Mouse (Mus musculus) lung, postnatal 4 days (tissue): Measurements from ENCODE around the gene Eml6.

Experiments
- DNase-seq, 2 experiments: peaks; one replicate each; pipeline ENCODE4 v3.0.0; 2021

The Eml6 gene

DNA sequence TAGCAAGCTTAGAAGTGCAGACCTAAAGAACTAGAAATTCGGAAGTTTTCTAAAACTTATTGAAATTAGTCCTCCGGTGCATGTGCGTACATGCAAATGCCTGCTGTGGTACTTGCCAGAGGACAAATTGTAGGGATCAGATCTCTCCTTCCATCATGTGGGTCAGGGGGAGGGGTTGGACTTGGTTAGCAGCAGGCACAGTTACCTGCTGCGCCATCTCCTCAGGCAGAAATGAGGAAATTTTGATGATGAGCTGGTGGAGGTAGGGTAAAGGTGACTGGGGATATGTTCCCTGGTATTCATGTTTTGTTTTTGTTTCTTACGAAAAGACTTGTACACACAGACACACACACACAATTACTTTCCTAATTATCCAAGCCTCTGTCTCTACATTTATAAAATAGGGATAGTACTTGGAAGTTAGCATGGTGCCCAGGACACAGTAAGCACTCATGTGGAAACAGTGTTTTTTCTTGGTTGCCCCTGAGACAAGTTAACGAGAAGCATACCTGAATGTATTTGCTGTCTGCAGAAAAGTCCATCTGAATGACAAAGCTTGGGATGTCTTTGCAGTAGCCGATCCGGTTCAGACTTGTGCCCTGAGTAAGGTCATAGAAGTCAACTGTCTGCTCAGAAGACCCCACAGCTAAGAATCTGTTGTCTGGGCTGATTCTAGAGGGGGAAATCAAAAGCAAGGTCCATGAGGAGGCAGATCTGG is 276.9 kb downstream of the Eml6 start:
- no peak for DNase-seq

DNA sequence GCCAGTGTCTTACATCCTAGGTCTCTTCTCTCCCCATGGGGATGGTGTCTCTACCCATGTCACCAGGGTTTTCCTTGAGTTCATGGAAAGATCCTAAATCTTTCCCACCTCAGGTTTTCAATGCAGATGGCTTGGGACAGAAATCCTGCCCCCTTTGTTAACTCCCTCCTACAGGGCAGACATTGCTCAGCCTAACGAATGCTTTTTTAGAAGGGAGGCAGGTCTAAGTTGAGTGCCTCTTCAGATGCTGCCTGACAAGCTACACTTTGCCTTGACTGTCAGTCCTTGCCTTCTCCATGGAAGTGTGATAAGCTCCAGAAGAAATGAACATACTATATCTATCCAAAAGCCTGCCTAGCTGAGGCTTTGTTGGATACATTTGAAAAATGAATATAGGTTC is 278.0 kb downstream of the Eml6 start:
- no peak for DNase-seq

DNA sequence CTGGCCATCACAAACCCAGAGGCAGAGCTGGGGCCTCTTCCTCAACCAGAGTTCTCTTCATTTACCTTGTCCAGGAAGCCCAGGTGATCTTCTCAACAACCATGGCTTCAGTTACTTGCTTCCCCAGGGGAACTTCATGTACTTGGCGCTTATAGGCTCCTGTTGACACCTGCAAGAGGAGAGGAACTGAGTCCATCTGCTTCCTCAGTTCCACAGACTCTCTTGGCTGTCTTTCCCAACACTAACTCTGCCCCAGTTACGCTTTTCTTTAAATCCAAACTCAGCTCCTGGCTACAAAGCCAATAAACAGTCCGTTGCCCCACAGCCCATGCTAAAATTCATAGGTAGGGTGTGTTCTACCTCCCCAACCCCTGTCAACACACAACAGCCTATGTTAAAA is 278.5 kb downstream of the Eml6 start:
- no peak for DNase-seq

DNA sequence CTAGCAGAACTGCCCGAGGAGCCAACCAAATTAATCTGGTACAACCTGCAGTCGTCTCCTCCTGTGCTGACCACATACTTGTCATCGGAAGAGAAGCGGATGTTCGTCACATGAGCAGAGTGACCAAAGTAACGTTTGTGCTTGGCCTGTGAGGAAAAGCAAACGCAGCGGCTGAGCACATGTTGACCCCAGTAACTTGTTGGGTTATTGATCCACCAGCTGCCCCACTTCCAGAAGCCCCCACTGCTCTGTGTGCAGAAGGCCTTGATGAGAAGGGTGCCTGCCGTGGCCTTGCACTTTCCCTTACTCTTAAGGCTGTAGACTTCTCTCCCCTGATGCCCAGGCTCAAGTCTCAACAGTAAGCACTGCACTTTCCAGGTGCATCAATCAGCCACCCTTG is 279.6 kb downstream of the Eml6 start:
- no peak for DNase-seq

DNA sequence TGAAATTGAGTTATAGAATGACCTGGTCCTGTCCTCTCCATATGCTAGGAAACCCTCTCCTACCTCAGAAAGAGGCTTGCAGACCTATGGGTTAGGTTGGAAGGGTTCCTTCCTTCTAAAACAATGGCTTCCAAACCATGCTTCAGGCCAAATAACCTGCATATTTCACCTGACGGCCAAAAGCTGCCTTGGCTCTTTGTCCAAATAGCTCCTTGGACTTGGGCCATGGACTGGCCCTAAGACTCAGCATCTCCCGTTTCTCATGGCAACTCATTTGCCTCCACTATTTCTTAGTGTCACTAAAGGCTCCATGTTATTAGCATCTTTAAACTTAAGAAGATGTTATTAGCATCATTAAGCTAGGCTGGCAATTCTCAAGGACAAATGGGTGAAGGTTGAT is 280.3 kb downstream of the Eml6 start:
- DNase-seq, result no peak

DNA sequence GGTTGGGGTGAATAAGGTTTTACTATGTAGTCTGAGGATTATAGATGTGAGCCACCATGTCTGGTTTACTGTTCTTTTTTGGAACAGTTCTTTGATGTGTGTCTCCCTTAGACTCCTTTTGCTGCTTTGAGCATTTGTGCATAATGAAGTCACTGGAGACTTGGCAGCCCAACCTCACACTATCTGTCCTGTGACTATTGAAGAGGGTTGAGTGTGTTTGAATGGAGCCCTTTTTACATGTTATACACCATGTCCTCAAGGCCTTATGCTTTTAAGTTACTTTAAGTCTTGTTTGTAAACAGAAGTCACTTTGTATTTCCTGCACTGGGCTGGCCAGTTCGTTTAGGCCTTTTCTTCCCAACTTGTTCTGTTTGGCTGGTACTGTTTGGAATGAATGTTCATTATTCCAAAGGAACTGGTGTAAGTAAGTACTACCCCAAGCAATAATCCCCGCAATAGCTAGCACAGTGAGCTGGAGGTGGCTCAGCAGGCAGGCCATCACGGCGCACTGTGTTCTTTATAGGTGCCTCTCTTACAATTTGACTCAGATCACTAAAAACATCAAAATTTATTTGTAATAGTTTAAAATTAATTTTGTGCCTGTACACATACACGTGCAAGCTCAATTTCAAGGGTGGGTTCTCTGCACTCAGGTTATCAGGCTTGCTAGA is 280.9 kb downstream of the Eml6 start:
- no peak for DNase-seq

DNA sequence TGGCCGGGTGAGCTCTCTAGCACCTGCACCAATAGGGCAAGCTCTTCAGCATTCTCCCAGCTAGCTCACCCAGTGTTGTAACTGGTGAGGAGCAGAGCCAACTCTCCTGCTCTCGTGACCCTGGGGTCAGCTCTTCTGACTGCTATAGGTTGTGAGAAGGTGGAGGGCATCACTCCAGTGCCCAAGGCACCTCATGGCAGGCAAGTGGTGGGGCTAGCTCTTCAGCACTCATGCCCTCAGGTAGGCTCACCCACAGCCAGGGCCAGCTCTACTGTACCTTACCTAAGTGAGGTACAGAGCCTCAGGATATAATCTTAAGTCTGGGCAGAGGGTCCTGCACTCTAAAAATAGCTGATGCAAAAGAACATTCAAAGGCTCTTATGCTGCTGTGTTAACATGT is 286.1 kb downstream of the Eml6 start:
- no peak for DNase-seq

DNA sequence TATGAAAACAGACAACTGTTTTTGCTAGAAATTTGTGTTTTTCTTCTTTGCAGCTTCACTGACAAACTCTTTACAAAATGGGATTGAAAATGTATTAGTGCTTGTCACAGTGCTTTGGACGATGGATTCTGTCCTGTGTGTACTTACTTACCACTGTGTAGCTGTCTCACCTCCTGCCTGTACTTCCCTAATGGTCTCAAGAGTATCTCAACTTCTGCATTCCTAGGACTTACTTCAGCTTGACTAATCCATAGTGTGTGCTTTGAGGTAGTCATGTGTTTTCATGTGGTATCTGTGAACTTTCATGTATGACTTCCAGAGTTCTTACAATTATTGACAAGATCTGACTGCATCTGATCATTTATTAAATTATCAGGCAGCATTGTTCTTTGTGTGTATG is 297.9 kb downstream of the Eml6 start:
- no peak for DNase-seq

DNA sequence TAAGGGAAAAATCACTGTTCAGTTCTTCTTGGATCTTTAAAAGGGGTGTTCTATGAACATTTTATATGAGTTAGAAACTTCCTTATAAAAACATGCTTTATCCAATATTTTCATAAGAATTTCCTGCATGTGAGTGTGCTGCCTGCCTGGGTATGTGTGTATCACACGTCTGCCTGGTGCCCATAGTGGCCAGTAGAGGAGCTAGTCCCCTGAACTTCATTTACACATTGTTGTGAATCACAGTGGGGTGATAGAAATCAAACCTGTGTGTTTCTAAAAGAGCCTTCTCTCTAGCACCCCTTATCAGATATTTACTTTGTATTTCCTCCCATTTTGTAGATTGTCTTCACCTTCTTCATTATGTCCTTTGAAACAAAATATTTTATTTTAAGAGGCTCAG is 300.2 kb downstream of the Eml6 start:
- DNase-seq, result no peak

DNA sequence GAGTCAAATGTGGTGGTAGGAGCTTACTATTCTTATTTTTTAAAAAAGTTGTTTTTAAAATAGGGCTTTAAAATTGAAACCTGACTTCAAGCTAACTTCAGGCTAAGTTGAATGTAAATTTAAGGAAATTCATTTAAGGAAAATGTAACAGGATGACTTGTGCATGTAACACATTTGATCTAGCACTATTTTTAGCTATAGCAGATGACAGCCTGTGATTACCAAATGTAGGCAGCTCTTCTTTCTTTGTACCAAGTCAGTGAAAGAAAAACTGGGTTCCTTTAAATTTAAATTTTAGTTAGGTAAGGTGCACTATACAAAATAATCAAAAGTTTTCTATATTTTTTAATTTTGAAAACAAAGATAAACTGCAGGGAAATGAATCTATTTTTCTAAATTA is 300.7 kb downstream of the Eml6 start:
- DNase-seq, result no peak

DNA sequence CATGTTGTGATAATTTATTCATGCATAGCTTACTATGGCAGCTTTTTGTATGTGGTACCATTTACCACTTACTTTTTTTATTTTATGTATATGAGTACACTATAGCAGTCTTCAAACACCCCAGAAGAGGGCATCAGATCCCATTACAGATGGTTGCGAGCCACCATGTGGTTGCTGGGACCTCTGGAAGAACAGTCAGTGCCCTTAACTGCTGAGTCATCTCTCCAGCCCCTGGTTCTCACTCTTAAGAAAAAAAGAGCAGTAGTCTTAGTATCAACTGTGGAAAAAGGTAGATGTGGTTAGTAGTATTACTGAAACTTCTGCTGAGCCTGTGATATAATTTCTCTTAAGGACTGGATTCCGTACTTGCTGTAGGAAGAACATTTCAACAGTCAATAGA is 301.6 kb downstream of the Eml6 start:
- DNase-seq, result no peak

DNA sequence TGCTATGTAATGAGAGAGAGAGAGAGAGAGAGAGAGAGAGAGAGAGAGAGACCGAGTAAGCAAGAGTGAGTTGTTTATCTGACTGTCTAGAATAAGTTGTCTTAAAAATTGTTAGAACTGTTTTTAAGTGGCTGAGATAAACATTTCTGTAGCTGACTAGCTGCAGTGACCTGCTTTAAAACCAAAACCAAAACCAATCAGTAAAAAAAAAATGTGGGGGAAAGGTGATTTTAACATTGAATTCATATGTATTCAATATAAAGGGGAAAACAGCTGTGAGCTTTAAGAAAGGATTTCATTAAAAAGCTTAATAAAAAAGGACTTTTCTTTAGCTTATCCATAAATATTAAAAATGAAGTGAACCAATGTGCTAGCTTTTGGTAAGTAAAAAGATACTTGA is 306.2 kb downstream of the Eml6 start:
- DNase-seq, result no peak

DNA sequence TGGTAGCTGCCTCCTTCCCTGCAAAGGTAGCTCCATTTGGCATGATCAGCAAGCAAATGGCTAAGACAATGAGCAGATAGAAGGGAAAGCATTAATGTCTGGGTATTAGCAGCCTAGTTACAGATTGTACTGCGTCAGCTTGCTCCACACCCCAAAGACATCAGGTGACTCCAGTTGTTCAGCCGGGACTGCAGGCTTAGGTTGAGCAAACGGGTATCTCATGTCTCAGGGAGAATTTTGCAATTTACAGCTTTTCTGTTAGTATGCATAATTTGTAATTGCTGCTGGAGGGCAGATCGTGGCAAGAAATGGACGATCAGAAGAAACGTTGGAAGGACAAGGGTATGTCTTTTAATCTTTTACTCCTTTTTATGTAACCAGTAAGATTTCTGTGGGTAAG is 307.3 kb downstream of the Eml6 start:
- peak in 1 of 2 experiments; percentile 20 for DNase-seq

DNA sequence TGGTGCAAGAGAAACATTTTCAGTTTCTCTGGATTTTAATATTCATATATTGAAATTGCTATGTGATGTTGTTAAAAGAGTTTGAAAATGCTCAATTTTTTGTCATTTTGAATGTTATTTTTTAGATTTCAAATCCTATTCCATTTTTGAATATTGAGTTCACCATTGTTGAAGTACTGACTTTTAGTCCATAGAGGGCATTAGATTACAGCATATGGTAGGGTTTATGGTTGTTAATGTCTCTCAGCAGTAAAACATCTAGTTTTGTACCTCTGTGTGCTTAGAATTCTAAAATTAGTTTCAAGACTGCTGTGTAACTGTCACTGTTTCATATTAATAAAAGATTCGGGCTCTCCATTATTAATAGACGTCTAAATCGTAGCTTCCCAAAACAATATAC is 310.3 kb downstream of the Eml6 start:
- DNase-seq, result no peak

DNA sequence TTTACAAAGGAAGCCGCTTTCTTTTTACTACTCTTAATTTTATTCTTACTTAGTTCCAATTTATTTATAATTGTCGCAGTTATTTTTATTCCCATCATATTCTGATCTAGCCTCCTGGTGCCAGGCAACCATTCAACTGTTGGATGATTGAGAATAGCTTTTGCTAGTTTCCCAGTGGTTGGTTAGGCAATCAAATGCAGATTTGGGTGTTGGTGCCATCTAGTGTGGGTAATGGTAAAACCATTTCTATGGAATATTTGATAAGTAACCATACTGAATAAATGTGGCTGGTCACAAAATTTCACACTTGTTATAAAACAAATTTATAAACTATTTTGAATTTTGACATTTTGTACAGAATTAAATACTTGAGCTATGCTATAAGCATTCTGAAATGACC is 311.0 kb downstream of the Eml6 start:
- DNase-seq, result no peak

DNA sequence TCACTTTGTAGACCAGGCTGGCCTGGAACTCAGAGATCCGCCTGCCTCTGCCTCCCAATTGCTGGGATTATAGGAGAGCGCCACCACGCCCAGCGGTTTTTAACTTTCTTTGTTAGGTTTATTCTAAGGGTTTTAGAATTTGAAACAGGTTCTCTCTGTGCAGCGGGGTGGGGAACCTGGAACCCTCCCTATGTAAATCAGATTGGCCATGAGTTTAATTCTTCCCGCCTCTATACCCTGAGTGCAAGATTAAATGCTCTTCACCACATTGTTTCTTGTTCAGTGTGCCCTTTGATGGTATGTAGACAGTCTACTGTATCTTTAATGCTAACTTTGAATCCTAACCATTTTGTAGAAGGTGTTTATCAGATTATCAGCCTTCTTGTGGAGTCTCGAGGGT is 311.7 kb downstream of the Eml6 start:
- no peak for DNase-seq

DNA sequence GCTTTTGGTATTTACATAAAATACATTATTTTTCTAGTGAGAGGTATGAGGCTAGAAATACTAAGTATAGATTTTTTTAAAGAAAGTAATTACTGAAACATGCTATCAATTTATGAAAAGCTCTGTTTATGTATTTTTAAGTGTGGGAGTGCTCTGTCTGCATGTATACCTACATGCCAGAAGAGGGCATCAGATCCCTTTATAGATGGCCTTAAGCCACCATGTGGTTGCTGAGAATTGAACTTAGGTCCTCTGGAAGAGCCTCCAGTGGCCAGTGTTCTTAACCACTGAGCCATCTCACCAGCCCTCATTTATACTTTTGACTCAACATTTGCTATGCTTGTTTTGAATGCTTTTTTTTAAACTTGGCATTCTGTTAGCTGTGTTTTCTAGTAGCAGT is 316.3 kb downstream of the Eml6 start:
- DNase-seq, result no peak

DNA sequence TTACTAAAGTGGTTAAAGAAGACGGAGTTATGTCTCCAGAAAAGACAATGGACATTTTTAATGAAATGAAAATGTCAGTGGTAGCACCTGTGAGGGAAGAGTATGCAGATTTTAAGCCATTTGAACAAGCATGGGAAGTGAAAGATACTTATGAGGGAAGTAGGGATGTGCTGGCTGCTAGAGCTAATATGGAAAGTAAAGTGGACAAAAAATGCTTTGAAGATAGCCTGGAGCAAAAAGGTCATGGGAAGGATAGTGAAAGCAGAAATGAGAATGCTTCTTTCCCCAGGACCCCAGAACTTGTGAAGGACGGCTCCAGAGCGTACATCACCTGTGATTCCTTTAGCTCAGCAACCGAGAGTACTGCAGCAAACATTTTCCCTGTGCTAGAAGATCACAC is 319.0 kb downstream of the Eml6 start:
- DNase-seq, result no peak

DNA sequence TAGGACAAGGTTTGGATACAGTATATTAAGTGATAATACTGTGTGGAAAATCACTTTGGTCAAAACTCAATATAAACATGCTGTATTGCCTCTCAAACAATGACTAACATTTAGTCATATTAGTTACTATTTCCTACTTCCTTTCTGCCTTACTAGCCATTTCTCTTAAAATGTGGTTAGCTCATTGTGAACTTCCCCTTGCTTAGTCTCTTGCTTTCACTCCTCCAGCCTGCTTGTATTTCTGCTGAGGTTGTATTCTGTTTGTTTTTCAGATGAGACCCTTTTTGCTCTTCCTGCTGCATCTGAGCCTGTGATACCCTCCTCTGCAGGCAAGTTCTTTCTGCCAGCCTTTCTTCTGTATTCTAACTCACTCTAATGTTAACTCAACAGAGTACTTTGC is 320.6 kb downstream of the Eml6 start:
- no peak for DNase-seq

DNA sequence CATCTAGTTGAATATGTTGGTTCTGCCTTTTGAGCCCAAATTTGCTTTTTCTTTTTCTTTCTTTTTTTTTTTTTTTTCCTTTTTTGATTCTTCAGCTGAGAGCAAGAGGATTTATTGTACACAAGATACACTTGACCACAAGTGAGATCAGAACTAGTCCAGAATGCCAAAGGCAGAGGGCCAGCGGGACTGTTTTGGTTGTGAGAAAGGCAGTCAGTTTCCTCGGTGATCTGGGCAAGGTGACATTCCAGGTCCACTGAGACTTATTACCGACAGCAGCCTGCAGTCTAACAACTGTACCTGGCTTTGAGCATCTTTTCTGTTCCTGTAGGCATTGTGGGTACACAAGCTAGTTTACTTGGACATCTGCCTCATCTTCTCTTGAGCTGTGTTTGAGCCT is 323.1 kb downstream of the Eml6 start:
- DNase-seq, result no peak

DNA sequence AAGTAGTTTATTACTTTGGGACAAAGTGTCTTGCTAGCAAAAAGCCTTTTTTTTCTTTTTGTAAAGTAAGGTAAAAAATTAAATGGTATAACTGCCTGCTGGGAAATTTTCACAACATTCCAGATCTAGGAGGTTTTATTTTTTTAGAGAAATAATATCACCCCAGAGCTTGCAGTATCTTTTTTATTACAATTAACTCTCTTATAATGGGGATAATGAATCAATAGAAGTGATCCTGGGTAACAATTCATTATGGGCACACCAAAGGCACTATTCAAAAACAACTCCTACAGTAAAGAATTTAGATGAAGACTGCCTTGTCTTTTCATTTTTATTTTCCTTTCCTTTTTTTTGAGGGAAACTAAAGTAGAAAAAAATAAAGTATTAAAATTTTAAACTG is 331.1 kb downstream of the Eml6 start:
- no peak for DNase-seq

DNA sequence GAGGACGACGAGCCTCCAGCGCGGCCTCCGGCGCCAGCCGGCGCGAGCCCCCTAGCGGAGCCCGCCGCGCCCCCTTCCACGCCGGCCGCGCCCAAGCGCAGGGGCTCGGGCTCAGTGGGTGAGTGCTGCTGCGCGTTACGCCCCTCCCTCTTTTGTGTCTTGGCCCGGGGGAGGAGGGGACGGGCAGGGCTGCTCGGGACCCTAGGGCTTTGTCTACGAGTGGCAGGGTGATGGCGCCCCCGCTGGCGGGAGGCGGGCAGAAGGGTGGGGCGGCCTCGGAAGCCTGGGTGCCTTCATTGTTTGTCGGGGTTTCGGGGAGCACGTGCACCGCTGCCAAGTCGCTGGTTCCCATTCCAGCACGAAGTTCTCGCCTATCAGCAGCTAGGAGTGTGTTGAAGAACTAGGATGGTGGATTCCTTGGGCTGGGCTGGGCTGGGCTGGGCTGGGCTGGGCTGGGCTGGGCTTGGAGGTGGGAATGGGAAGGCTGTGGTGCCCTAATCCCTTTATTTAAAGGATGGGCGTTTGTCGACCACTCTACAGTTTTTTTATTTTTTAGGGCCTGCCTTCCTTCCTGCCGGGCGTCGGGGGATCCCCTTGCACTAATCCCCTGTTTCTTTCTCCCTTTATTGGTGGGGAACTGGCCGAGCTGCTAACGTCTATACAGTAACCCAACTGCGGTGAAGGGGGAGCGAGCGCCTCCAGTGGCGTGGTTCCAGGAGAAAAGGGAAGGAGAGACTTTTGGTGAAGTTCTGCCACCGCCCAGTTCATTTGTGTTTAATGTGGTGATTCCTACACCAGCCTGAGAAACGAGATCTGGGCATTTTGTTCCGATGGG is 332.0 kb downstream of the Eml6 start:
- peak; percentile 93 for DNase-seq
